Mouse (Mus musculus) CH12.LX (cell line): ENCODE measurements around the gene Ppp1r16b.

ENCODE experiments used
- CTCF ChIP-seq, 2 experiments: IDR thresholded peaks in 1 of 2; conservative IDR thresholded peaks in 1 of 2; 2 replicates each; pipeline ENCODE4 v1.5.1; 2011 to 2012; ENCODE audit warnings: low read depth in 2 of 2, low read length in 2 of 2, improper control_type of control experiment in 1 of 2, inconsistent platforms in 1 of 2, mild to moderate bottlenecking in 1 of 2, moderate library complexity in 1 of 2
- MYC ChIP-seq: IDR thresholded peaks from 2 replicates; pipeline ENCODE4 v1.6.1; 2011; ENCODE audit warnings: low read depth, mild to moderate bottlenecking, improper control_type of control experiment, low read length
- POLR2A ChIP-seq: IDR thresholded peaks from 2 replicates; pipeline ENCODE4 v1.6.1; 2011; ENCODE audit warnings: low read depth, mild to moderate bottlenecking, improper control_type of control experiment, low read length

- TF ChIP-seq MYC = no peak
- no peak for TF ChIP-seq CTCF (conservative IDR thresholded peaks at IDR 0.05 in 1 of 2, IDR thresholded peaks at IDR 0.05 in 1 of 2; ENCODE audit: low read depth in 2 of 2, low read length in 2 of 2)
- TF ChIP-seq POLR2A = no peak
Measured at GRCm38 (mm10) chr2:158699908-158700307, 34.7 kb downstream of the Ppp1r16b start.
